Mouse (Mus musculus) cerebellum, adult 2 months (tissue): ENCODE data around the gene Chst8.

Experiments
- CTCF ChIP-seq: fragments of 200-500 bp; IDR thresholded peaks from 2 replicates; pipeline ENCODE4 v1.5.1; 2011; ENCODE audit warnings: low read depth, mild to moderate bottlenecking, control low read depth, low read length, moderate library complexity, borderline replicate concordance; ENCODE audit not compliant: insufficient read depth
- POLR2A ChIP-seq: fragments of 200-500 bp; IDR thresholded peaks from 2 replicates; pipeline ENCODE4 v1.6.1; 2011; ENCODE audit warnings: low read length, control low read depth, borderline replicate concordance; ENCODE audit not compliant: insufficient read depth

GRCm38 (mm10) chr7:34679886-34680285 is 132.6 kb downstream of the Chst8 start:
- no peak for TF ChIP-seq CTCF
- TF ChIP-seq POLR2A, result no peak
